Mouse (Mus musculus): ENCODE measurements around the gene Itk. TPM values are rescaled to one million over a fixed set of nuclear protein-coding genes. Genes with fewer than 3 reads are reported as not detected.

The Itk gene
- total RNA-seq, 4 experiments from 2014 or later = 0.14 to 0.22 (median 0.17) TPM

DNA sequence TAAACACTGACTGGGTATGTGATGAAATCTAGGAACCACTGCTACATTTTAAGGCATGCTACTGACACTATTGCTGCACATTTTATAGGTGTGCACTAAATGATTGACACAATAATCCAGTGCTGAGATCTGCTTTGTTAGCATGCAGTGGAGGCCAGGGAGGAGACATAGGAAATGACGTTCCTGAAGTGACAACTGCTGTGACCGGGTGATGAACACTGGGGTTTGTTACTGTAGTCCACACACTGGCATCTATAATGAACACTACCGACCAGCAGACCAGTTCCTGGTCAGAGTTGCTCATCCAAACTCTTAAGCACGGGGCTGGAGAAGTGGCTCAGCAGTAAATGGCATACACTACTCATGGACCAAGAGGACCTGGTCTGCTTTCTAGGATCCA is 4.1 kb upstream of the Itk start:
- DNase-seq (ENCODE audit: low spot score) = no peak

DNA sequence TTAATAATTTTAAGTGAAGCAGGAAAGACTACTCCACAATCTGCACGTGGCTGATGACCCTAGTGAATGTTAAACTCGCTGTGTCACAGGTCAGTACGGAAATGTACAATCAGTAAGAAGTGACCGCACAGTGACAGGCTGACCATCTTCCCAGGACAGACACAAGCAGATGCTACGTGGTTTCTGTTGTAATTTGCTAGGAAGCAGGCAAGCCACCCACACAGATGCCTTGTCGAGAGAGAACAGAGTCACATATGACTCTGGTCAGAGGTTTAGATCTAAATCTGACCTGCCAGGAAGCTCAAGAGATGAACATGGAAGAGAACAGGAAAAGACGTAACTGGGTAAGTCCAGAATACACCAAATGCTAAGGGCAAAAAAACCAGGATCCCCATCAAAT is 3.6 kb upstream of the Itk start:
- no peak for DNase-seq (ENCODE audit: low spot score)

DNA sequence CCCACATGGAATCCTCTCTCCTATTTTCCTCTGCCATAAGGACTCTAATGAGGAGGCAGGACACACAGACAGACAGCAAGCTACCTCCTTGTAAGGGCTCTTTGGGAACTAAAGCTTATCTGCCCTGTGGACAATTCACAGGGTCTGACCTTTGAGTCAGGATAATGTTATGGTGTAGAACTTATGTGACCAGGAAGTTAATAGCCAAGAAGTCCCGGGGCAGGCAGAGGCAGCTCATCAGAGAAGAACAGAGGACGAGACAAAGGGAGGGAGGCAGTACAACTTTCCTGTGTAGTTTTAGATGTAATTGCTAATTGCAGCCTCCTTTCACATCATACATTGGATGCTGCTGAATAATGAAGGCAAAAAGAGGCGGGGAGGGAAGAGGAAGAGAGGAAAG is 1.3 kb upstream of the Itk start:
- no peak for DNase-seq (ENCODE audit: low spot score)

GRCm38 (mm10) chr11:46388438-46388837 is 877 bp downstream of the Itk start:
- no peak for DNase-seq (ENCODE audit: low spot score)

DNA sequence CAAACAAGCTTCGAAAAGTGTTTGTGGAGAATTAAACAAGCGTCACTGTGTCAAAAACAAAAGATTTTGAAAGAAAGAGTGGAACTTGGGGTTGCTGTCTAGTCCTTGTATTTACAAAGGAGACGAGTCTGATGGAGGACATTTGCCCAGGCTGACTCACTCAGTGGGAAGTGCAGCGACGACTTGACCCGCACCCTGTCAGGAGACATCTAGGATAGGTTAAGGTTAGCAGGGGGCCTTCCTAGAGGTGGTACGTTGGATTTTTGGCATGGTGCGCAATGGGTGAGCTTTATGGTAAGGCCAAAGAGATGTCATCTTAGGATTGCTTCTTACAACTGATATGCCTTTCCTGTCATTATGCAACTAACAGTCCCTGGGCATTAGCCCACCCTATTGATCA is 2.3 kb downstream of the Itk start:
- no peak for DNase-seq (ENCODE audit: low spot score)

- DNase-seq (ENCODE audit: low spot score) = no peak
Measured at GRCm38 (mm10) chr11:46386556-46386955, 2.8 kb downstream of the Itk start.

GRCm38 (mm10) chr11:46384925-46385324 is 4.4 kb downstream of the Itk start:
- DNase-seq (ENCODE audit: low spot score) = no peak

GRCm38 (mm10) chr11:46382466-46382865 is 6.8 kb downstream of the Itk start:
- DNase-seq (ENCODE audit: low spot score) = no peak

GRCm38 (mm10) chr11:46380097-46380675 is 9.1 kb downstream of the Itk start:
- no peak for DNase-seq (ENCODE audit: low spot score)

GRCm38 (mm10) chr11:46377819-46378782 is 11.2 kb downstream of the Itk start:
- DNase-seq (ENCODE audit: low spot score) = no peak

DNA sequence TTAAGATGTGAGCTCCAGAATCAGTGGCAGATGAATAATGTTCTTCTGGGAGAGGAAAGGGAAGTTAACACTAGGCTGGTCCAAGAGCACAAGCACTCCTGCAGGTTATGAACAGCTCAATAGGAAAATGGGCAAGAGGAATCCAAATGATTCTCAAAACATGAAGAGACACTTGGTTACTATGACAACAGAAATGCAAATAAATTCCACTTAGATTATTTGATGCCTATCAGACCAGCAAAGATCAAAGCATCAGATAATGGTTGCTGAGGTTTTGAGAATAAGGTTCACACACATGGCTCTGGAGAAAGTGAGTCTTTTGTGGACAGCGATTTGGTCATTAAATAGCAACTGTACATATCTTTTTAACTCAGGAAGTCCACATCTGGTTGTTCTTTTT is 12.0 kb downstream of the Itk start:
- no peak for DNase-seq (ENCODE audit: low spot score)

DNA sequence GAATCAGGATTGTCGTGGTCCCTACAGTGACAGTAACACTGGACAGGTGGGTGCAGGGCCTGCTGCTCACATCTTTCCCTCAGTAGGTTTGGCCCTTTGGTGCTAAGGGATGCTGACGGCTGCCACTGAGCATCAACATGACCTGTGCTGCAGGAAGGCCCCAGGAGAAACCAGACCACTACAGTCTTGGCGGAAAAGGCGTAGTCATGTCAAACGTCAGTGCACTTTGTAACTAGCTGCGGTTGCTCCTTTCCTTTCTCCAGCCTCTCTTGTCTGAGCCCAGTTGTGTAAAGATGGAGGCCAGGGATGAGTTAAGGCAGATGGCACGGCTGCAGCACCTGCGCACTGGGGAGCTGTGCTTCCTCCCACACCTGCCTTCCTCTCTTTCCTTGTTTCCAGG is 14.3 kb downstream of the Itk start:
- no peak for DNase-seq (ENCODE audit: low spot score)

DNA sequence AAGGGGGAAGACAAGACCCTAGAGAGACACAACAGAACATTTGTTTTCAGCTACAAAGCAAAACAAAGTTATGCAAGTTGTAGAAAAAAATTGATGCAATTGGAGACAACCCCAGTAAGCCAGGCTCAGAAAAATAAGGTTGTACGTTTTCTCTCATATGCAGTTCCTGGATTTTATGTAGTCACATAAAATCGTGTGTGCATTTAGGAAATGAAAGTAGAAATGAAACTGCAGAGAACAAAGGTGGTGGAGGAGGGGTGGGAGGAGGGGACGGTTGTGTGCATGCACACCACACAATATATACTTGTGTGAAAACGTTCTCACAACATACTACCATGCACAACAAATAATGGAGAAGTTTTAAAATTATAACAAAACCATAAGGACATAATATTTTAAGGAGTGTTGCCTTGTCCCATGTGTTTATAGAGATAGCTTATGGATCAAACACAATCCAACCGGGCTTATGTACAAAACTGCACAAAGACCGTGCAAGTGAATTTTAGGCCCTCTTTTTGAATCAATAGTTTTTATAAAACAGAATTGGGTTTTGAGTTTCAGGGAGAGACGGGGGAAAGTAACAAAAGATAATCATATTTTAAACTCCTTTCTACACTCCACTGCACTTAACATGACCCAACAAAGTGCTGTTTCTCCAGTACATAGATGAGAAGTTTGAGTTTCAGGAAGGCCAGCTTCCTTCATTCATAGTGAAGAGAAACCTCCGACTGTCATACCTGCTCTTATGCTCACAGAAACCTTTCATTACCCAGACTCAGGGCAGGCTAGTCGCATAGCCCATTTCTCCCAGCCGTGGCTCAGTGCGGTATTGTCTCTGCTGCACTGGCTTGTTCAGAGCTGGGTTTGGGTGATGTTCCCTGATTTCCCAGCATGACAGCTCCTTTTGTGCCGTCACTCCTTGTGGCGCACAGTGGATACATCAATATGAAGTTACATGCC is 16.0 kb downstream of the Itk start:
- no peak for DNase-seq (ENCODE audit: low spot score)

- DNase-seq (ENCODE audit: low spot score) = no peak
Measured at GRCm38 (mm10) chr11:46372331-46372953, 16.9 kb downstream of the Itk start.

DNA sequence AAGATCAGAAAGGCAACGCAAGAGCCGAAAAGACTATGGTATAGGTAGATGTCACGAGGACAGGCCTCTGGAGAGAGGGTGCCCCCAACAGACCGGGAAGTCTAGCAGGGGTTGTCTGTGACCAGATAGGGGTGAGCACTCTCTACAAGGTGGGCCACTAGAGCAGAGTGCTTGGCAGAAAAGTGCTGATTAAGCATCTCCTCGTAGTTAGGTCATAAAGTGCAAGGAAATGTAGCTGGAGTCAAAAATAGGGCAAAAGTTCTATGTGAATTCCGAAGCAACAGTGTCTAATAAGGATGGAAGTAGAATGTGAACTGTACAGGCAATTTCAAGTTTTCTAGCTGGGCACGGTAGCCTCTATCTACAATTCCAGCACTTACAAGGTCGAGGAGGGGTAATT is 18.1 kb downstream of the Itk start:
- no peak for DNase-seq (ENCODE audit: low spot score)

DNA sequence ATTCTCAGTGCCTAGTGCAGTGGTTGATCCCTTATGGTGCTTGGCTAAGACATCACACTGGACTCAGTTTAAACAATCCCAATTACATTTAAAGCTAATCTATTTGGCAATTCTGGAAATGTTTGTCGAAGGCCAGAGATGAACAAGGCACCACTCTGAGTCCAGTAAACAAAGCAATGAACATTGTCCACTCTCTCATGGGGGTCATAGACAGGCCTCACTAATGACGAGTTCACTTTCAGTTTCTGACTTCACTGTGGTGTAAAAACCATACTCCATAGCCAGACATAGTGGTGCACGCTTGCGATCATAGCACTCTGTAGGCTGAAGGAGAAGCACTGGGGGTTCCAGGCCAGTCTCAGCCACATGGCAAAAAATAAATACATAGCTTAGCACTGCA is 18.9 kb downstream of the Itk start:
- DNase-seq (ENCODE audit: low spot score) = no peak

DNA sequence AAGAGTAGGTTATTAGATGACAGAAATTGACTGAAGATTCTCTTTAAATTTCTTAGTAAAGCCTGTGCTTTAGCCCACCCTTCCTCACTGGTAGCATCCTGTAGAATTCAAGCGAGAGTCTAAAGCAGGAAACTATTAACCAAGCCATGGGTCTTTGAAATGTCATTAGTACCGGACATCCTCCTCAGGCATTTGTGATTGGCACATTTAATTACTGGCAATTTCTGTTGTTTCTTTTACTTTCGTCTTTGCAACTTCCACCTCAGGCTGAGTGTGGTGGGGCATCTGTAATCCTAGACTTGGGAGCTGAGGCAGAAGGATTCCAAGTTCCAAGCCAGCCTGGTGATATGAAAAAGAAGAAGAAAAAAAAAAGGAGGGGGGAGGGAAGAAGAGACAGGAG is 23.0 kb downstream of the Itk start:
- no peak for DNase-seq (ENCODE audit: low spot score)

DNA sequence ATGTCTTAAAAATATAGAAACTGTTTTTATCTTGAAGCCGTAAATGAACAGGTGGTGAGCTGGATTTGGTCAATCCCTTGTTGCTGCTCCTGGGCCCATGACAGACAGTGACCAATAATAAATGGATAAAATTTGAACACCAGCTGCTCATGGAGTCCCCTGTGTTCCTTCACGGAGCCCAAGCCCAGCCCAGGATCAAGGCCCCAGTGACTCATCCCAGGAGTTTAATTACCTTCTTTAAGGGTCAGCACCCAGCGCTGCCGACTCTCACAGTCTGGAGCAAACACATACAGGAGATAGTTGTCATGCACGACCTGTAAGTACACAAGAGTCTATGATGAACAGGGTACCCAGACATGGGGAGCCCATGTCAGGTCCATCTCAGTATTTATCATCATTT is 23.6 kb downstream of the Itk start:
- no peak for DNase-seq (ENCODE audit: low spot score)

DNA sequence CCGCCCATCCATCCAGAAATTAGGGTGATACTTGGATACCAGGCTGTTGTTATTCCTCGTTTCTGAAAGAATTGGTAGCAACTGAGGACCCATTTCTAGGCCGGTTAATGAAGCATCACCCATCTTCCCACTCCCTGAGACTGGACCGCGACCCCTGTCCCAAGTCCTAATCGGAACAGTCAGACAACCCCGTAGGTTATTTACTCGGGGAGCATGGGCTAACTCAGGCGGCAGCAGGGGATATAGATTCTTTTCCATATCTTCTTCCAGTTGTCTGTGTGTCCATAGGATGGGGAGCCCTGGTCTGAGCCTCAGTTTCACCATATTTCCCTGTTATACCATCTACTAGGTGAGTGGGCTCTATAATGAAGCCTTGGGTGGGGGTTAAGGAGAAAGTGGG is 25.5 kb downstream of the Itk start:
- no peak for DNase-seq (ENCODE audit: low spot score)

DNA sequence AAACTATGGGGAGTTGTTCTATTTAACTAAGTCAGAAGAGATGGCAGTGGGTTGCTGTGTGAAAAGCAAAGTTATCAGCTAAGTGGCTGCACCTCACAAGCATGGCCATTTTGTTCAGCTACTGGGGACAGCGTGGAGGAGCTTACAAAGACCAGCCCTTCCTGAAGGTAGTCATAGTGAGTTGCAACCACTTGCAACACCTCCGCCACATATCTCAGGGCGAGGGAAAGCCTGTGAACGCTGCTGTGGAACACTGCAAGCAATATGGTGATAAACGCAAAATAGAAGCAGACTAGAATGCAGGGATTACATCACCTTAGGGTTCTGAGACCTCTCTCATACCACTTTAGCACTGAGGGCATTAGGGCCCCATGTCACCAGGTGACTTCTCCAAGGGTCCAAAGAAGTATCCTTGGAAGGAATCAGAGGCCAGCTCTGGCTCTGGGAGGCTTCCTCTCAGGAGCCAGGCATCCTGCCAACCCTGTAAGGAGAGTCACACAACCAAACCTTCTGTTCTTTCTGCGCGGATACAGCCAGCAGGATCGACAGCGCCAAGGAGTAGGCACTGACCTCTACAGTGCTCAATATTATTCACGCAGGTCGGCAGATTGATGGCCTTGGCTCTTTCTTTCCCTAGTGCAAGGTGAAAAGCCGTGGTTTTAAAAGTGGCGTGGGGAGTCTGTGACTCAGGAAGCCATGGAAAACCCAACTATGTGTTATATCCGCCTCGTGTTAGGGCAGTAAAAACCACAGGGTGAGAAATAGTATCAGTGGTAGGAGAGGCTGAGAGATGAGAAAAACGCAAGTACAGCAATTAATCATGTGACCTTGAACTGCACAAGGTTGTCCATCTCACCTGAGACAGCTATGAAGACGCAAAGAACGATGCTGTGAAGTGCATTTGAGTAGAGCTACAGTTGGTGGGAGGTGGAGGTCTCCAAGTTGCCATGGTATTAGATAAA is 27.0 kb downstream of the Itk start:
- DNase-seq (ENCODE audit: low spot score) = no peak
